Mouse (Mus musculus) liver, postnatal 0 days (tissue): ENCODE data around the gene Syngr2.

Experiments
- CTCF ChIP-seq: sonication (generic); IDR thresholded peaks from 2 replicates; pipeline ENCODE4 v1.5.1; 2016; ENCODE audit warnings: antibody characterized with exemption, low read depth
- EP300 ChIP-seq: IDR thresholded peaks from 2 replicates; pipeline ENCODE4 v1.6.1; 2016; ENCODE audit warnings: antibody characterized with exemption, low read depth, mild to moderate bottlenecking

GRCm38 (mm10) chr11:117847593-117848215 is 38.2 kb downstream of the Syngr2 start:
- TF ChIP-seq CTCF, result no peak
- no peak for TF ChIP-seq EP300
